Mouse (Mus musculus) embryo, embryonic 9.5 days (tissue): ENCODE measurements around the gene Car10.

ENCODE experiments used
- DNase-seq: peaks from one replicate; pipeline ENCODE4 v3.0.0-alpha.2; 2017; ENCODE audit errors: extremely low spot score

Car10 gene

DNA sequence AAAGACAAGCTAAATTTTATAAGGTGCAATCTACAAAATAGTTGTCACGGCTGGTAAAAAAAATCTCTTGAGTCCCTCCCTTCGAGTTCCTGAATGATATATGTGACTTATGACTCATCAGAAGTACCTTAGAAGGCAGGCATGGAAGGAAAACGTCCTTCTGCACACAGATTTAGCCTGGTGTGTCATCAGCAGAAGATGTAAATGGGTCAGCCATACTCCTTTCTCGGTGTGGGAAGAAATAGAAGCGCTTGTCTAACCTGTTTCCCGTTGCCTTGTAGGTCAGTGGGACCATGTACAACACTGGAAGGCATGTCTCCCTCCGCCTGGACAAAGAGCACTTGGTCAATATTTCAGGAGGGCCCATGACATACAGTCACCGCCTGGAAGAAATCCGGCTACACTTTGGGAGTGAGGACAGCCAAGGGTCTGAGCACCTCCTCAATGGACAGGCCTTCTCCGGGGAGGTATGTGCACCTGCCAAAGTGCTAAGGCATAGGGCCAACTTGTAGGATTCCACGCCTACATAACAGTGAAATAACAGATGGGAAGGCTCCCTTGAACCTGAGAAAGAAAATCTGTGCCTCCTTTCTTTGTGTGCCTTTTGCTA lies 392.5 kb downstream of the Car10 start:
- DNase-seq: no peak

- DNase-seq: no peak
Observed at GRCm38 (mm10) chr11:93497896-93498295, 400.1 kb downstream of the Car10 start.

GRCm38 (mm10) chr11:93500442-93500841 lies 402.6 kb downstream of the Car10 start:
- DNase-seq: peak; percentile 42

DNA sequence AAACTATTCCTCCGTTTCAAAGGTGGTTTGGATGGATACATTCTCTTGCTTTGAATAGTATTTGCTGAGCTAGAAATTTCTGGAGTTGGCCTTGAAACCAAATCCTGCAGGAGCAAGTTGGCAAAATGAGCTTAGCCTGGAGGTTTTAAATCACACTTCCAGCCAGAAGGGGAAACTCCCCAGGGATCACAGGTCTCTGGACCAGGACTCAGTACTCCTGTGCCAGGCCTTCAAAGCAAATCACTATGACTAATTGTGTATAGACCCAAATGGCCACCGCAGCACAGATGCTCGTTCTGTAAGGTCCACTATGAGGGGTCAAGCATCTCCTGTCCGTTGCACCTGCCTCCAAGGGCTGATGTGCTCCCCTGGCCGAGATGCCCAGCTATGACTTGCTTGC lies 403.8 kb downstream of the Car10 start:
- no peak for DNase-seq

DNA sequence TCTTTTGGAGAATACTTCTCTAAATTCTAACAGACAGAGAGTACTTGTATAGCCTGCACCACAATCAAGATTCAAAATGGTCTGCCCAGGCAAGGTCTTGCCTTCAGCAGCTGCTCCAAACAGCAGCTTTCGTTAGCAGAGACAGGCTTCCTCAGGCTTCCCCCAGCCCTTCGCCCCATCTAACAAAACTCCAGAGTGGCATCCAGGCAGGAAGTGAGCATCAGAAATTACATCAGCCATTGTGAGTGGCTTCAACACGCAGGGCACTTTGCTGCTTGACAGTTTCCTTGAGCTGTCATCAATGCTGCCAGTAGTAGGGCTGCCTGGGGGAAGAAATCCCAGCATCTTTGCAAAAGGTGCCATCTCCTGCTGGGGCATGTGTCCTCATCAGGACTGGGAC lies 405.0 kb downstream of the Car10 start:
- DNase-seq: no peak

DNA sequence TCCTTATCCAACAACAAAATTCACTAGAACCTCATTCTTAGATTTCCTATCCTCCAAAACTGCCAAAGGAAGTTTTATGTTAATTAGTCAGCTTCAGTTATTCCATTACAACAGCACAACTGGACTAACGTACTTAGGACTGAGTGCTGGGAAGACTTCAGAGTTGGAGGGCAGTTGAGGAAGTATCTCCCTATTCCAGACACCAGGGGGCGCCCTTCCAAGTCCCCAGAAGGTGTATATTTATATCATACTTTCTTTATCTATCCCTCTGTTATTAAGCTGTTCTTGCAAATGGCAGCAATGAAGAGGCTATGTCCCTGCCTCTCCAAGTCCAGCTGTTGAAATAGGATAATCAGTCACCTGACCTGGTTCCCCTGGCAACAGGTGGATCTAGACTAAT lies 405.6 kb downstream of the Car10 start:
- DNase-seq: no peak

GRCm38 (mm10) chr11:93509527-93510235 lies 411.9 kb downstream of the Car10 start:
- no peak for DNase-seq

DNA sequence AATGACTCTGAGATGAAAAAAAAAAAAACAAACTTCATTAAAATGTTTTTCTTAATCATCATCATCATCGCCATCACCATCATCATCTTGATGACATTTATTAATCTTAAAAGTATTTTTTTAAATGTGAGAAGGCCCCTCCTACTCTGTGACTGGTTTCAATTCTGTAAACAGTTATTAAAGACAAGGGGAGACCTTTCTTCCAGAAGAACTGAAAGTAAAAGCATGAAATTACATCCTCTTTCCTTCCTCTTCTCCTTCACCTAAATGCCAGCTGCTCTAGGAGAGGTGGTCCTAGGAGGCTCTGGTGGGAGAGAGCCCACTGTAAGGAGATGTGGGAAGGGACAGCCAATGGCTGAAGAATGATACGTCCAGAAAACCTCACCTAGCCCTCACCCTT lies 415.0 kb downstream of the Car10 start:
- no peak for DNase-seq

GRCm38 (mm10) chr11:93514396-93514795 lies 416.6 kb downstream of the Car10 start:
- no peak for DNase-seq

GRCm38 (mm10) chr11:93515566-93515965 lies 417.7 kb downstream of the Car10 start:
- DNase-seq: no peak

- no peak for DNase-seq
Observed at GRCm38 (mm10) chr11:93516216-93516615, 418.4 kb downstream of the Car10 start.

- DNase-seq: no peak
Observed at GRCm38 (mm10) chr11:93516946-93517345, 419.1 kb downstream of the Car10 start.

GRCm38 (mm10) chr11:93522501-93522900 lies 424.7 kb downstream of the Car10 start:
- DNase-seq: no peak

GRCm38 (mm10) chr11:93525921-93526320 lies 428.1 kb downstream of the Car10 start:
- no peak for DNase-seq

DNA sequence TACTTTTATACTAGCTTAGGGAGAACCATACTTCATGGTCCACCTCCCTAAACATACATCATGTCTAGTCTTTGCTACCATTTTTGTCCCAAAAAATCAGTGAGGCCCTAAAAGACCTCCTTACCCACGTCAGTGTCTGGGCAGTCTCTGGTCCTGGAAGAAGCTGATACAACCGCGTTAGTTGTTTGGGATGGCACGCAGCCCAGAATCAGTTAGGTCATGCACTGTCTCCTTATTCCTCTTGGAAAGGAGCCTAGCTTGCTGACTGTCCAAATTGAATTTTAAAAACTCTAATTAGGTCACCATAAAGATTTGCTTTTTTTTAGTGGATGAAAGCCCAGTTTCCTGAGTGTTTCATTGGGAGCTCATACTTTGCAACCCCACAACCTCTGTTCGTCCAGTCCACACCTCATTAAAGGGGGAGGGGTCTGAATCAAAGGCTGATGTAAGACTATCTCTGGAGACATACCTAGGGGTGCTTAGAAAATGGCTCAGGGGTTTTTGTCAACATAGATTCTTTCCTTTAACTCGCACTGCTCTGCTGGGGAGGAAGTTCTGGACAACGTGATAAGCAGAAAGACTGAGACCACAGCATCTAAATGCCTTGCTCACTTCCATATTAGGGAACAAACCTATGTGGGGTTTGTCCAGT lies 433.3 kb downstream of the Car10 start:
- DNase-seq: no peak

- DNase-seq: no peak
Observed at GRCm38 (mm10) chr11:93536244-93536643, 438.4 kb downstream of the Car10 start.

GRCm38 (mm10) chr11:93548904-93549303 lies 451.1 kb downstream of the Car10 start:
- no peak for DNase-seq

GRCm38 (mm10) chr11:93550908-93551307 lies 453.1 kb downstream of the Car10 start:
- peak; percentile 62 for DNase-seq

DNA sequence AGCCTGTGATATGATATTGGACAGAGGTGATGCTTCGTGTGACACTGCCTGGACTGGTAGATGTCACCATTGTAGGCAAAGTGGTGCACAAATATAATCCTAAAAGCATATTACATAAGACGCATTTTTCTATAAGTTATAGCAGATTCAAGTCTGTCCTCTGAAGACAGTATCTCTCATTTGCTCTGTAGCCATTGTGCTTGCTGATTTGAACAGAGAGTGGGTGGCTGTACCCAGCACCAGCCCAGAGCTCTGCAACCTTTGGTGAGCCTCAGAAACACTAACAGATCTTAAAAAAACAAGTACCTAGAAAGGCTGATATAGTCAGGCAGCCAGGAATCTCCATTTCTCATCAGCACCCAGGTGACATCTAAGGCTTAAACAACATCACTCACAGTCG lies 461.3 kb downstream of the Car10 start:
- no peak for DNase-seq

DNA sequence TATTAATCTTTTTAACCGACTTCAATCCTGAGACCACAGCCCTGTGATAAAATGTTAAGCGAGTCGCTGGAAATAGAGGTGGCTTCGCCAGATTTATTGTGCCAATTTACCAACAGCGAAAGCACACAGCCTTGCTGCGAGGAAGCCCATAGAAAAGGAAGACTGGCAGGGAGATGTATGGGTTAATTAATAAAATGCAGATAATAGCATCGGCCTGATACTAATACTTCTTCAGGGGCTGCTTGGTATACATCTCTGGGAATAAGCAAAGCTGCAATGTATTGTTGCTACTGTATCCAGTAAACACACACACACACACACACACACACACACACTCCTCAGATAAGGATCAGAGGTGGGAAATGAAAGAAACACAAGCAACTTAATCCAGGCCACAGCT lies 462.7 kb downstream of the Car10 start:
- no peak for DNase-seq

GRCm38 (mm10) chr11:93562330-93562865 lies 464.6 kb downstream of the Car10 start:
- DNase-seq: no peak

DNA sequence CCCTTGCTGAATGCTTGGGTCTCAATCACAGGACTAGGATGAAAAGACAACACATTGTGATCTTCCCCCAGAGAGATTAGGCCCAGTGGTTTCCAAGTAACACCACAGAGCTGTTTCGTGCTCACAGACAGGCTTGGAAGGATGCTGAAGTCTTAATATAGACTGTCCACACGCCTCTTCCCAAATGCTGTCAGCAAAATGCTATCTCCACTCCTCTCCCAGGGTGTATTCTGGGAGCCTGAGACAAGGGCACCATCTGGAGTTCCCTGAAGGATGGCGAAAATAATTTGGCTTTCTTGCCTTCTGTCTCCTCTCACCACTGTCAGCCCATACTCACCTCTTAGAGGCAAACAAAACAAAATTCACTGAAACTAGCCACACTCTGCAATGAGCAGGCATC lies 467.9 kb downstream of the Car10 start:
- DNase-seq: no peak
